Mouse (Mus musculus) 3T3-L1 (cell line): ENCODE data around the gene Pias4.
A peak's percentile ranks its signal among the peaks of the same experiment; 100 is the strongest.

Experiments used
- DNase-seq: peaks from one replicate; pipeline ENCODE4 v3.0.0-alpha.2; 2015; ENCODE audit warnings: low read depth, low spot score

Pias4 gene

GRCm38 (mm10) chr10:81167200-81168086 is at the start of gene Pias4:
Pias4 (minus strand) TSS chr10:81167923.
- DNase-seq, result peak; percentile 99

GRCm38 (mm10) chr10:81217267-81217666 is 49.5 kb upstream of the Pias4 start:
- DNase-seq, result peak; percentile 49

DNA sequence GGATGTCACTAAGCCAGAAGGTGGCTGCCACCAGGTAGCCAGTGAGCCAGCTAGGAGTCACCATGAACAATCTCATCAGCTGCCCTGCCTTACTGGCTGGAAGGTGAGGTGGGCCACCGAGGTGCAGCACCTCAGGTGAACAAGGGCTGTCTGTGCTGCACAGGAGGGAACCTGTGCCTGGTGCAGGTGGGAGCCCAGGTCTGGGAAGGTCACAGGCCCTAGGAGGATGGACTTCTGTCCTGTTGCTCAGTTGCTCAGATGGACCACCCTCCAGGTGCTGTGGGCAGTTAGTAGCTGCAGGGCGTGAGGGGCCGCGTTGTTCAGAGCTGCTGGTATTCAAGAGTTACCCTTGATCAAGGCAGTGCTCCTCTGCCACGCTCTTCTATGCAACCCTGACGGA is 49.1 kb upstream of the Pias4 start:
- DNase-seq, result no peak

DNA sequence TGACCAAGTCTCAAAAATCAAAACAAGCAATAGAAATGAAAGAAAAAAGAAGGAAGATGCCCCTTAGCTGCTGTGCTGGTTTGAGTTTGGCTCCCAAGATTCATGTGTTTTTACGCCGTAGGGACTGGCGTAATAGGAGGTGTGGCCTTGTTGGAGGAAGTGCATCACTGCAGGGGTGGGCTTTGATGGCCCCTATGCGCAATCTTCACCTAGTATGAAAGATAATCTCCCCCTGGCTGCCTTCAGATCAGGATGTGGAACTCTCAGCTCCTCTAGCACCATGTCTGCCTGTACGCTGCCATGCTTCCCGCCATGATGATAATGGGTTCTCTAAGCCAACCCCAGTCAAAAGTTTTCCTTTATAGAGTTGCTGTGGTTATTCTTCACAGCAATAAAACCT is 48.5 kb upstream of the Pias4 start:
- no peak for DNase-seq

DNA sequence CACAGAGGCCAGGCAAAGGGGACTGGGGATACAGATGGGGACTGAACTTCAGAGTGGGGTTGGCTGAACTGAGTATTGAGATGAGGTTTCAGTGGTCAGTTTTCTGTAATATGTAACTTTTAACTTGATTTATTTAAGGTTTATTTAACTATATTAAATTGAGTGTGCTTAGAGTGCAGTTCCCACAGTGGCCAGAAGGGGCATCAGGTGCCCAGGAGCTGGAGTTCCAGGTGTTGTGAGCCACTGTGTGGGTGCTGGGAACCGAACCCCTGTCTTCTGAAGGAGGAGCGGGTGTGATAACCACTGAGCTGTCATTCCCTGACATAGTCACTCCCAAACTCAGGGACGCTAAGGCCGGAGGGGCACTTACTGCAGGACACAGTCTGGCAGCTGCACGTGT is 42.4 kb upstream of the Pias4 start:
- no peak for DNase-seq

- DNase-seq, result no peak
Measured at GRCm38 (mm10) chr10:81204137-81204536, 36.4 kb upstream of the Pias4 start.

DNA sequence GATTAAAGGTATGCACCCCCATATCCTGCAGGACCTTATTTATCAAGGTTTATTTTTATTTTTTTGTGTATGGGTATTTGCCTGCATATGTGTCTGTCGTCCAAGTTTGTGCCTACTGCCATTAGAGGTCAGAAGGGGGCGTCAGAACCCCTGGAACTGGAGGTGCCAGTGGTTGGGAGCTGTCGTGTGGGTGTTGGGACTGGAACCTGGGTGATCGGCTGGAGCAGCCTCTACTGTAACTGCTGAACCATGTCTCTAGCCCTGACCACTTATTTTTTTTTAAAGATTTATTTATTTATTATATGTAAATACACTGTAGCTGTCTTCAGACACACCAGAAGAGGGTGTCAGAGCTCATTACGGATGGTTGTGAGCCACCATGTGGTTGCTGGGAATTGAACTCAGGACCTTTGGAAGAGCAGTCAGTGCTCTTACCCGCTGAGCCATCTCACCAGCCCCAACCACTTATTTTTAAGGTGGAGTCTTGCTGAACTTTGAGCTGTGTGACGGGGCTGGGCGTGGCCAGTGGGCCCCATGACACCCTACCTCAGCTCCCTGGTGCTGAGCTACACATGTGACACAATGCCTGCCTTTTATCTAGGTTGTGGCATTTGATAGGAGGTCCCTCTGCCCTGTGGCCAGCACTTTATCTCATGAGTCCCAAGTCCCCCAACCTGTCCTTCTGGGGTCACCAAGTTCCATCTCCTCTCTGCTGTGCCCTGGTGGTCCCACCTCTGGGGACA is 35.4 kb upstream of the Pias4 start:
- DNase-seq, result no peak

GRCm38 (mm10) chr10:81201807-81202758 is 34.4 kb upstream of the Pias4 start, which contains the start of gene Nmrk2:
Nmrk2 (minus strand) TSS chr10:81202051.
- DNase-seq, result no peak

DNA sequence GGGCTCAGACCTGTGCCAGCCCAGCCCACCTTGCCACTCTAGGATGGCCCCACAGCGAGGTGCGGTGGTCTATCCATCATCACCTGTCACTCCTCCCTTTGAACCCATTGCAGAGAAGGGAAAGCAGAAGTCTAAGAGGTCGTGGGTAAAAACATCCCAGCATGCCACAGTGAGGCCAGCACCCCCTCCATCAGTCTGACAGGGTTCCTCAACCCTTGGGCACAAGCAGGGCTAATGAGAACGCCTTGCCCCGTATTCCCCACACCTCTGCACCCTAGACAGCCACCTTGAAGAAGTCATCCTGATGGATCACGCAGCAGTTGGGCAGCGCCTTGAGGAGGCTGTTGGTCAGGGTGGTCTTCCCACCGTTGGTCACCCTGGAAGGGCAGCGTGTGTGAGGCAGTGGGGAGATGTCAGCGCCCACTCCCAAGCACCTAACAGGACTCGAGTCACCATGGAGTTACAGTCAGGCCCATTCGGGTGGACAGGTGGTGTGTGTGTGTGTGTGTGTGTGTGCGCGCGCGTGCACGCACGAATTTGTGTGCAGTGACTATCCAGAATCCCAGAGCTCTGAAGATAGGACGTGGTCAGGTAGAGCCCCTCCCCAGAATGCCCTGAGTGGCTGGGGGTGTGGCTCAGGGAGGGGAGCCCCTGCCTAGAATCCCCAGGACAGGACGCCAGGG is 33.0 kb upstream of the Pias4 start:
- DNase-seq, result no peak

- no peak for DNase-seq
Measured at GRCm38 (mm10) chr10:81200141-81200540, 32.4 kb upstream of the Pias4 start.

GRCm38 (mm10) chr10:81198990-81199389 is 31.3 kb upstream of the Pias4 start:
- DNase-seq, result no peak

DNA sequence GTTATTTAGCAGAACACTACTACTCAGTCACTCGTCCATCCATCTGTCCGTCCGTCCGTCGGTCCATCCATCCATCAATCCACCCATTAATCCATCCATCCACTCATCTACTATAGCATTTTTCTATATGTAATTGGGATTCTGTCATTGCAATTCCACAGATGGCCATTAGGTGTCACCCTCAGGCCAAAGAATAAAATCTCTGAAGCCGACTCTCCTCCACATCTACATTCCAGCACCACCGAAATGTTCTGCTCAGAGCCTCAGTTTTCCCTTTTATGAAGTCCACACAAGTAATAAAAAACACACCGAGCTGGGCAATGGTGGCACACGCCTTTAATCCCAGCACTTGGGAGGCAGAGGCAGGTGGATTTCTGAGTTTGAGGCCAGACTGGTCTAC is 30.5 kb upstream of the Pias4 start:
- DNase-seq, result peak; percentile 84

DNA sequence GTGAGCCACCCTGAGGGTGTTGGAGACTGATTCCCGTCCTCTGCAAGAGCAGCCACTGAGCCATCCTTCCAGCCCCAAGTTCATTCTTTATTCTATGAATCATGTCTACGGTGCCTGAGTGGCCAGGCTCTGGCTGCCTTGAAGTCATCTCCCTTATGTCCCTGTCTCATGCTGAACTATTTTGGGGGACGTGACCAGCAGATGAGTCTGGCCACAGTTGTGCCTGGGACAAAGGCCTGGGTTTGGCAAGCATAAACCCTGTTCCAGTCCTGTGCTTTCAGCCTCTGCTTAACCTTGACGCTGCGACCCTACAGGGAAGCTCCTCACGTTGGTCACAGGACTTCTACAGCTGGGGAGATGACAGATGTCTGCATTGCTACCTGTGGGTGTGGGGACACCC is 29.6 kb upstream of the Pias4 start:
- no peak for DNase-seq

GRCm38 (mm10) chr10:81196470-81197065 is 28.8 kb upstream of the Pias4 start:
- DNase-seq, result no peak

GRCm38 (mm10) chr10:81195300-81195699 is 27.6 kb upstream of the Pias4 start:
- no peak for DNase-seq

DNA sequence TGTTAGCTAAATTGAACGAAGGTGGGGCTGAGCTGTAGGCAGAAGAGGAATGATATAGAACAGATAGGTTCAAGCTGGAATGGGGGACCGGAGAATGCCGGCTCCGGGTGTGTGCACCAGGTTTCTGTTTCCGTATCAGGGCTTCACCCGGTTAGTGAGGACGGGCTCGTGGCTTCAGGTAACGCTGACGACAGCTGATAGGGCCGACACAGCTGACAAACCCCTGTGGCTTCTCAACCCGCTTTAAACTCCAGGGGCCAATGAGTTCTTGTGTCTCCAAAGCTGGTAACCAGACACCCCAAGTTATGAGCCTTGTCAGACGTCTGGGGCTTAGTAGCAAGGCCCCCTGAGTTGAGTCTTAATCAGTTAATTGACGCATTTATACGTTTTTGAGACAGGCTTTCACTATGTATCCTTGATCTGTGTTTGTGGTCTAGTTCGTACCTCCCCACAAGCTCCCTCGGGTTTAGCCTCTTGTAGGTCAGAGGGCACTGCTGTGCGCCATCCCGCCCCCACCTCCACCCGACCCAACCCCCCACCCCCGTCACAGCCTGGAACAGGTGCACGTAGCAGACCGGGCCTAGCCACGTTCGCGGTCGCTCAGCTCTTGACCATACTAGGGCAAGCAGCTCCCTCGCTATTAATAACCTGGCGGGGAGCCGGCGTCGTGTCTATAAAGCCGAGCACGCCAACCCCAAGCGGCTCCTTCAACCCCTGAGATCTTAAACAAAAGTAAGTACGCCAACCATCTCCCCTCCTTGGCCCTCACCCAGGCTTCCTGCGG is 26.5 kb upstream of the Pias4 start:
- no peak for DNase-seq

DNA sequence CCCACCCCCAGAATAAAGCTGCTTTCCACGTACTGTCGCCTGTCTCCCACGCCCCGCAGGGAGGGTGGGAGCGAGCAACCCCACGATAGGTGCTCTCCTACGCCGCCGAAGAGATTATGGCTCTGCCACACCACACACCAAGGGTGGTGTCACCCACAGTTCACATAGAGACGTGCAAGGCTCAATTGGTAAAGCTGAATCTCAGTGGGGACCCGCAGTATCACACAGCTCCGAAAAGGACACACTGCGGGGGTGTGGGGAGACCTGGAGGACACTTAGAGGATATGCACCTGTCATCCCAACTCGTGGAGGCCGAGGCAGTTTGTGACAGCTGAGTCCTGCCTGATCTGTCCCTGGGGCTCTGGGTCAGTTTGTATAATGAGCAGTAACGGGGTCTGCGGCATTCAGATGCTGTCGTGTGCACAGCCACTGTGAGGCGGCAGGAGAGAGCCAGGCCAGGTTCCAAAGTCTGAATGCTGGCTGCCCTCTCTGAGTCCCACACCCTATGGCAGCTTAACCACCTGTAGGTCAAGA is 25.3 kb upstream of the Pias4 start:
- DNase-seq, result no peak

DNA sequence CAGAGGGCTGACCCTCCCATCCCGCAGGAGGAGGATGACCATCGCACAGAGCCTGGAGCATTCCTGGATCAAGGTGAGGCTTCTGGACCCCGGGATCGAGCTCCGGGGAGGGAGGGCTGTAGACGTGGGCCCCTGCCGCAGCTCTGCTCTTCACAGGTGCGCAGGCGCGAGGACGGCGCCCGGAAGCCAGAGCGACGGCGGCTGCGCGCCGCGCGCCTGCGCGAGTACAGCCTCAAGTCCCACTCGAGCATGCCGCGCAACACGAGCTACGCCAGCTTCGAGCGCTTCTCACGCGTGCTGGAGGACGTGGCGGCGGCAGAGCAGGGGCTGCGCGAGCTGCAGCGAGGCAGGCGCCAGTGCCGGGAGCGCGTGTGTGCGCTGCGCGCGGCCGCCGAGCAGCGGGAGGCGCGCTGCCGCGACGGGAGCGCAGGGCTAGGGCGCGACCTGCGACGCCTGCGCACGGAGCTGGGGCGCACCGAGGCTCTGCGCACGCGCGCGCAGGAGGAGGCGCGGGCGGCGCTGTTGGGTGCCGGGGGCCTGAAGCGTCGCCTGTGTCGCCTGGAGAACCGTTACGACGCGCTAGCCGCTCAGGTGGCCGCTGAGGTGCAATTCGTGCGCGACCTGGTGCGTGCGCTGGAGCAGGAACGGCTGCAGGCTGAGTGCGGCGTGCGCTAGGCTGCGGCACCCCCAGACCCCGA is 24.7 kb upstream of the Pias4 start:
- no peak for DNase-seq
